Mouse (Mus musculus): ENCODE data around the gene Ralgps2. TPM values are rescaled to one million over a fixed set of nuclear protein-coding genes. Genes with fewer than 3 reads are reported as not detected.

The Ralgps2 gene
- total RNA-seq, 4 experiments from 2014 or later, result 34.9 to 50.6 (median 44.1) TPM

GRCm38 (mm10) chr1:156770845-156771244, 168.6 kb downstream of the Ralgps2 start:
- no peak for DNase-seq (ENCODE audit: low spot score in 2 of 2)

GRCm38 (mm10) chr1:156769621-156770297, 169.7 kb downstream of the Ralgps2 start:
- DNase-seq (ENCODE audit: low spot score in 2 of 2), result no peak

GRCm38 (mm10) chr1:156769163-156769562, 170.3 kb downstream of the Ralgps2 start:
- DNase-seq (ENCODE audit: low spot score in 2 of 2), result no peak

DNA sequence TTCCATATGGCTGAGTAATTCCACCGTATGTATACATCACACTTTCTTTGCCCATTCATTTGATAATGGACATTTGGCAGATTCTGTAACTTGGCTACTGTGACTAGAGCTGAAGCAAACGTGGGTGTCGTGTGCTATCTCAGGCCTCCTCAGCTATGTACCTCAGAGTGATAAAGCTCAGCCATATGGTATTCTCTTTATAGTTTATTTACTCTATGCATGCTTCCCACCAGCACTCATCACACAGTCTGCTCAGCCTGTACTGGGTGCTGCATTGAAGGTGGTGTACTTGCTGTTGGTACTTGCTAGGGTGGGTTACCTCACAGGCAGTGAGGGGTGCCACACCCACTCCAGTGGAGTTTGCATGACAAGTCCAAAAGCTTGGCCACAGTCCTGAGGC, 174.1 kb downstream of the Ralgps2 start:
- DNase-seq (ENCODE audit: low spot score in 2 of 2), result peak in 1 of 2 experiments; percentile 80

- no peak for DNase-seq (ENCODE audit: low spot score in 2 of 2)
Observed at GRCm38 (mm10) chr1:156764584-156764983, 174.8 kb downstream of the Ralgps2 start.

DNA sequence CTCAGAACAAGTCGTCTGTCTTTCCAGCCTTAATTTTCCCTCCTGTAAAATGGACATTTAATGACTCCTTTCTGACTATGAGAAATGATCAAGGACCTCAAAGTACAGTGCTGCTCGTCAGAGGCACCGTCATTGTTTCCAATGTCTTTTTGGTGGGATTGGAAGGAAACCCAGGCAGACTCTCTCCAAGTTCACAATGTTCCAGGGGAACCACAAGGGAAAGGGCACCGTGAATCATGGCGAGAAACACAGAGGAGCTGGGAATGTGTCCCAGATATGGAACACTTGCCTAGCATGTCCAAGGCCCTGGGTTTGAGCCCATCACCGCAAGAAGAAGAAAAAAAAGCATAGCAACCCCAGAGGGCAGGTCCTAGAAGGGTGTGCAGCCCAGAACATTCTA, 176.1 kb downstream of the Ralgps2 start:
- no peak for DNase-seq (ENCODE audit: low spot score in 2 of 2)

GRCm38 (mm10) chr1:156761430-156761801, 178.0 kb downstream of the Ralgps2 start:
- no peak for DNase-seq (ENCODE audit: low spot score in 2 of 2)

DNA sequence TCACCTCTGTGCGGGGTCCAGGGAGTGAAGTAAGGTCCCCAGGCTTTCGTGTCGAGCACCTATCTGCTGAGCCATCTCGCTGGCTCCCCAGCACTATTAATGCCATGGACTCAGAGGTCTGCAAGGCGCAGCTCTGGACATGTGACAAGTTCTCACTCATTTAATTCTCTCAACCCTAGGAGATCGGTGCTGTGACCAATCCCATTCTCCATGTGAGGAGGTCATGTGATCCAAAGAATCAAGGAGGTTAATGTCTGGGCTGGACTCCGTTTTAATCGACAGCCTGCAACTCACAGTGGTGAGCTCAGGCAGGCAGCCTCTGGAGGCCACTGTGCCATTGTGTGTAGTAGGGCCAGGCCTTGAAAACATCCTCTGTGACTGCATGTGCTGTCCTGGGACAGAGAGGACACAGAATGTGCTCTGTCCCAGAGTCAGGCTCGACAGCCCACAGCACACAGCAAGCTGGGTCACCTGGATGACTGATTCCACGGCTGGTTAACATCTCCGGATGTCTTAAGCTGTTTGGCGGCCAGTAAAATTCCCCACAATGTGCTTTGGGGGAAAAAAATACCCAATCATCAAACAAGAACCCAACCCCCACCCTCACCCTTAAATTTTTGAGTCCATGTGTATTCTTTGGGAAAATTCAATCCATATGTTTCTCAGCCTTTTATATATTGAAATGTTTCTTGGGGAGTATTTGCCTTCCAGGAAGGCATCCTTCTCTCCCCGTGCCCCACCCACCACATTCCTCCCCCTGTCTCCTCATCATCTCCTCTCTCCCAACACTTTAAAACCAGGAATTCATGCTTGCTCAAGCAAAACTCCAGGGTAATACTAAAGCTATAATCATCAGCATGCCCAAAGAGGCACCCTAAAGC, 178.6 kb downstream of the Ralgps2 start:
- no peak for DNase-seq (ENCODE audit: low spot score in 2 of 2)

DNA sequence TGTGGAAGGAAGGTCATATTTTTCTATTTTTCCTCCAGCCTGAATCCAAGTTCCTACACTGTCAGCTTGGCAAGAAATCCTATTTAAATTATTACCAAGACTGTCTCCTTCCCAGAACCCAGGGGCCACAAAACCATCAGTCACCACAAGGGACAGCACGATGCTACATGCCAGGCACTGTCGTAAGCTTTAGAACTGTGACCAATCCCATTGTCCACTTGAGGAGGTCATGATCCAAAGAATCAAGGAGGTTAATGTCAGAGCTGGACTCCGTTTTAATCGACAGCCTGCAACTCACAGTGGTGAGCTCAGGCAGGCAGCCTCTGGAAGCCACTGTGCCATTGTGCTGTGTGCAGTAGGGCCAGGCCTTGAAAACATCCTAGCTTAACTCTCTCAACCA, 181.1 kb downstream of the Ralgps2 start:
- no peak for DNase-seq (ENCODE audit: low spot score in 2 of 2)

GRCm38 (mm10) chr1:156754608-156755413, 184.6 kb downstream of the Ralgps2 start:
- no peak for DNase-seq (ENCODE audit: low spot score in 2 of 2)

Other genes starting within 250 kb of the Ralgps2 start
- gene Fam20b, start 220.5 kb downstream of the Ralgps2 start, total RNA-seq (2022), result 10 to 100 TPM; 69.0 to 81.1 (median 75.8) TPM
- 1 to 10 TPM in 1 of 4 experiments, under 1 TPM in 3; 0.27 to 1.2 (median 0.43) TPM for gene Angptl1, start 101.1 kb downstream of the Ralgps2 start, total RNA-seq (2022)
- gene Tex35, start 169.1 kb upstream of the Ralgps2 start, total RNA-seq (2022), result not detected

All from left cerebral cortex, adult 8-10 months (tissue).